Mouse (Mus musculus) MEL (cell line): ENCODE data around the gene 4931409K22Rik. TPM values are rescaled to one million over a fixed set of nuclear protein-coding genes. Genes with fewer than 3 reads are reported as not detected.

ENCODE experiments used
- DNase-seq: peaks from one replicate; pipeline ENCODE4 v3.0.0; 2011; ENCODE audit warnings: low read depth, low spot score
- H3K27ac ChIP-seq: 2 replicates; pipeline ENCODE4 v1.5.1; 2012; ENCODE audit warnings: low read depth, mild to moderate bottlenecking, control low read depth, low read length, moderate library complexity; ENCODE audit not compliant: control insufficient read depth
- H3K27me3 ChIP-seq, 2 experiments: fragments of 150-350 bp in 1 of 2; sonication (generic) in 1 of 2; 2 replicates each; pipeline ENCODE4 v1.6.1; 2012; ENCODE audit warnings: low read length in 2 of 2, mild to moderate bottlenecking in 2 of 2, improper control_type of control experiment in 1 of 2, moderate library complexity in 1 of 2; ENCODE audit not compliant: insufficient read depth in 2 of 2, control insufficient read depth in 1 of 2
- H3K36me3 ChIP-seq, 2 experiments: 2 replicates each; pipeline ENCODE4 v1.6.1; 2012 to 2014; ENCODE audit warnings: low read length in 2 of 2, improper control_type of control experiment in 1 of 2, inconsistent platforms in 1 of 2, mild to moderate bottlenecking in 1 of 2; ENCODE audit not compliant: insufficient read depth in 2 of 2, control insufficient read depth in 1 of 2
- H3K4me1 ChIP-seq, 2 experiments: fragments of 150-350 bp in 1 of 2; sonication (generic) in 1 of 2; 2 replicates each; pipeline ENCODE4 v1.6.1; 2012; ENCODE audit warnings: low read length in 2 of 2, improper control_type of control experiment in 1 of 2, mild to moderate bottlenecking in 1 of 2; ENCODE audit not compliant: insufficient read depth in 2 of 2, control insufficient read depth in 1 of 2
- H3K4me3 ChIP-seq, 2 experiments: fragments of 150-350 bp in 1 of 2; sonication (generic) in 1 of 2; 2 replicates each; pipeline ENCODE4 v1.5.1; 2012; ENCODE audit warnings: low read depth in 2 of 2, low read length in 2 of 2, mild to moderate bottlenecking in 2 of 2, moderate library complexity in 2 of 2, control low read depth in 1 of 2, improper control_type of control experiment in 1 of 2; ENCODE audit not compliant: control insufficient read depth in 1 of 2, insufficient read depth in 1 of 2
- H3K79me2 ChIP-seq: 2 replicates; pipeline ENCODE4 v1.6.1; 2012; ENCODE audit warnings: mild to moderate bottlenecking, low read length, moderate library complexity; ENCODE audit not compliant: control insufficient read depth, poor library complexity, insufficient read depth
- H3K9ac ChIP-seq: 2 replicates; pipeline ENCODE4 v1.6.1; 2012; ENCODE audit warnings: low read depth, mild to moderate bottlenecking, control low read depth, low read length, moderate library complexity; ENCODE audit not compliant: control insufficient read depth, poor library complexity, severe bottlenecking
- H3K9me3 ChIP-seq: fragments of 150-350 bp; sonication (generic); replicated peaks from 2 replicates; pipeline ENCODE4 v1.6.1; 2012; ENCODE audit warnings: mild to moderate bottlenecking, low read length, improper control_type of control experiment, moderate library complexity; ENCODE audit not compliant: insufficient read depth
- BHLHE40 ChIP-seq: IDR thresholded peaks from 2 replicates; pipeline ENCODE4 v1.6.1; 2012; ENCODE audit warnings: low read depth, mild to moderate bottlenecking, inconsistent platforms, low read length, improper control_type of control experiment, borderline replicate concordance
- CTCF ChIP-seq, 3 experiments: IDR thresholded peaks in 2 of 3; conservative IDR thresholded peaks in 1 of 3; 2 replicates each; pipeline ENCODE4 v1.5.1; 2011 to 2012; ENCODE audit warnings: low read length in 3 of 3, low read depth in 2 of 3, mild to moderate bottlenecking in 2 of 3, improper control_type of control experiment in 1 of 3, inconsistent platforms in 1 of 3, mixed read lengths in 1 of 3, moderate library complexity in 1 of 3; ENCODE audit not compliant: control insufficient read depth in 1 of 3, insufficient read depth in 1 of 3, poor library complexity in 1 of 3, severe bottlenecking in 1 of 3
- E2F4 ChIP-seq: IDR thresholded peaks from 2 replicates; pipeline ENCODE4 v1.6.1; 2011; ENCODE audit warnings: low read depth, low read length, improper control_type of control experiment, borderline replicate concordance
- ELF1 ChIP-seq: IDR thresholded peaks from 2 replicates; pipeline ENCODE4 v1.6.1; 2014; ENCODE audit warnings: low read depth, mild to moderate bottlenecking, inconsistent platforms, low read length, improper control_type of control experiment, moderate library complexity
- ETS1 ChIP-seq: IDR thresholded peaks from 2 replicates; pipeline ENCODE4 v1.6.1; 2012; ENCODE audit warnings: low read depth, mild to moderate bottlenecking, inconsistent platforms, low read length, improper control_type of control experiment, moderate library complexity
- GABPA ChIP-seq: IDR thresholded peaks from 2 replicates; pipeline ENCODE4 v1.6.1; 2012; ENCODE audit warnings: low read depth, mild to moderate bottlenecking, inconsistent platforms, low read length, improper control_type of control experiment, moderate library complexity
- GATA1 ChIP-seq: IDR thresholded peaks from 2 replicates; pipeline ENCODE4 v1.6.1; 2011; ENCODE audit warnings: low read depth, low read length, improper control_type of control experiment
- HCFC1 ChIP-seq: IDR thresholded peaks from 2 replicates; pipeline ENCODE4 v1.6.1; 2012; ENCODE audit warnings: low read depth, mild to moderate bottlenecking, inconsistent platforms, low read length, improper control_type of control experiment, moderate library complexity
- JUND ChIP-seq: IDR thresholded peaks from 2 replicates; pipeline ENCODE4 v1.6.1; 2011; ENCODE audit warnings: low read depth, mild to moderate bottlenecking, improper control_type of control experiment, low read length
- KAT2A ChIP-seq: conservative IDR thresholded peaks from 2 replicates; pipeline ENCODE4 v1.6.1; 2012; ENCODE audit warnings: low read depth, low read length, improper control_type of control experiment, inconsistent platforms
- MEF2A ChIP-seq: IDR thresholded peaks from 2 replicates; pipeline ENCODE4 v1.6.1; 2014; ENCODE audit warnings: low read depth, mild to moderate bottlenecking, inconsistent platforms, low read length, improper control_type of control experiment; ENCODE audit not compliant: poor library complexity, insufficient replicate concordance, severe bottlenecking; ENCODE audit errors: extremely low read depth
- MYC ChIP-seq: IDR thresholded peaks from 2 replicates; pipeline ENCODE4 v1.6.1; 2011; ENCODE audit warnings: low read depth, mild to moderate bottlenecking, low read length, improper control_type of control experiment, moderate library complexity
- NELFE ChIP-seq: IDR thresholded peaks from 2 replicates; pipeline ENCODE4 v1.6.1; 2011; ENCODE audit warnings: low read depth, low read length, improper control_type of control experiment
- POLR2A ChIP-seq, 2 experiments: IDR thresholded peaks; 2 replicates each; pipeline ENCODE4 v1.6.1; 2011 to 2012; ENCODE audit warnings: low read length in 2 of 2, mild to moderate bottlenecking in 2 of 2, control low read depth in 1 of 2, improper control_type of control experiment in 1 of 2, low read depth in 1 of 2, moderate library complexity in 1 of 2; ENCODE audit not compliant: control insufficient read depth in 1 of 2, insufficient read depth in 1 of 2, poor library complexity in 1 of 2
- POLR2AphosphoS2 ChIP-seq: IDR thresholded peaks from 2 replicates; pipeline ENCODE4 v1.6.1; 2011; ENCODE audit warnings: low read length, improper control_type of control experiment
- RAD21 ChIP-seq: IDR thresholded peaks from 2 replicates; pipeline ENCODE4 v1.6.1; 2011; ENCODE audit warnings: mild to moderate bottlenecking, low read depth, low read length, improper control_type of control experiment
- RCOR1 ChIP-seq: IDR thresholded peaks from 2 replicates; pipeline ENCODE4 v1.6.1; 2012; ENCODE audit warnings: low read depth, mild to moderate bottlenecking, inconsistent platforms, low read length, improper control_type of control experiment
- SMC3 ChIP-seq: IDR thresholded peaks from 2 replicates; pipeline ENCODE4 v1.6.1; 2011; ENCODE audit warnings: low read depth, low read length, improper control_type of control experiment
- TAL1 ChIP-seq: IDR thresholded peaks from 2 replicates; pipeline ENCODE4 v1.6.1; 2012; ENCODE audit warnings: mild to moderate bottlenecking, inconsistent platforms, low read length, moderate library complexity, mixed read lengths
- TBP ChIP-seq: IDR thresholded peaks from 2 replicates; pipeline ENCODE4 v1.8.0; 2011; ENCODE audit warnings: low read depth, low read length, improper control_type of control experiment
- UBTF ChIP-seq: IDR thresholded peaks from 2 replicates; pipeline ENCODE4 v1.6.1; 2012; ENCODE audit warnings: low read depth, mild to moderate bottlenecking, inconsistent platforms, low read length, improper control_type of control experiment, moderate library complexity, borderline replicate concordance; ENCODE audit not compliant: insufficient read depth
- ZC3H11A ChIP-seq: IDR thresholded peaks from 2 replicates; pipeline ENCODE4 v1.6.1; 2012; ENCODE audit warnings: low read depth, mild to moderate bottlenecking, inconsistent platforms, low read length, improper control_type of control experiment
- ZKSCAN1 ChIP-seq: IDR thresholded peaks from 2 replicates; pipeline ENCODE4 v1.6.1; 2012; ENCODE audit warnings: low read depth, mild to moderate bottlenecking, inconsistent platforms, low read length, improper control_type of control experiment, moderate library complexity
- ZMIZ1 ChIP-seq: IDR thresholded peaks from 2 replicates; pipeline ENCODE4 v1.6.1; 2012; ENCODE audit warnings: low read depth, mild to moderate bottlenecking, inconsistent platforms, low read length, improper control_type of control experiment, moderate library complexity
- ZNF384 ChIP-seq: IDR thresholded peaks from 2 replicates; pipeline ENCODE4 v1.6.1; 2012; ENCODE audit warnings: low read depth, mild to moderate bottlenecking, inconsistent platforms, low read length, improper control_type of control experiment
- polyA plus RNA-seq, 2 experiments: library from polyadenylated mRNA; stranded (reverse) in 1 of 2; unstranded in 1 of 2; fragments of >175 nt in 1 of 2; fragments of >200 nt in 1 of 2; gene quantifications; 2 replicates each; pipeline versions ENCODE4 v1.2.1 to v1.2.4; 2012; ENCODE audit warnings: low replicate concordance in 2 of 2, low read depth in 1 of 2; ENCODE audit not compliant: insufficient read length in 2 of 2, insufficient read depth in 1 of 2, missing spikeins in 1 of 2
- total RNA-seq: library from RNA; depleted of rRNA; stranded (reverse); fragments of 300-350 nt; gene quantifications from 2 replicates; pipeline ENCODE4 v1.2.3, GENCODE M21; 2012

The 4931409K22Rik gene
- total and polyA plus RNA-seq, 3 experiments: not detected

GRCm38 (mm10) chr5:24598570-24599006 is 42.0 kb upstream of the 4931409K22Rik start (continued):
- TF ChIP-seq GABPA (no peak), RAD21 (peak; percentile 8), POLR2A (IDR thresholded peaks at IDR 0.05; ENCODE audit: control insufficient read depth in 1 of 2, insufficient read depth in 1 of 2, low read depth in 1 of 2, low read length in 2 of 2, poor library complexity in 1 of 2) (peak in 1 of 2 experiments; percentile 39; a peak in 1 of 4 replicates), TAL1 (no peak), ZC3H11A (no peak)

DNA sequence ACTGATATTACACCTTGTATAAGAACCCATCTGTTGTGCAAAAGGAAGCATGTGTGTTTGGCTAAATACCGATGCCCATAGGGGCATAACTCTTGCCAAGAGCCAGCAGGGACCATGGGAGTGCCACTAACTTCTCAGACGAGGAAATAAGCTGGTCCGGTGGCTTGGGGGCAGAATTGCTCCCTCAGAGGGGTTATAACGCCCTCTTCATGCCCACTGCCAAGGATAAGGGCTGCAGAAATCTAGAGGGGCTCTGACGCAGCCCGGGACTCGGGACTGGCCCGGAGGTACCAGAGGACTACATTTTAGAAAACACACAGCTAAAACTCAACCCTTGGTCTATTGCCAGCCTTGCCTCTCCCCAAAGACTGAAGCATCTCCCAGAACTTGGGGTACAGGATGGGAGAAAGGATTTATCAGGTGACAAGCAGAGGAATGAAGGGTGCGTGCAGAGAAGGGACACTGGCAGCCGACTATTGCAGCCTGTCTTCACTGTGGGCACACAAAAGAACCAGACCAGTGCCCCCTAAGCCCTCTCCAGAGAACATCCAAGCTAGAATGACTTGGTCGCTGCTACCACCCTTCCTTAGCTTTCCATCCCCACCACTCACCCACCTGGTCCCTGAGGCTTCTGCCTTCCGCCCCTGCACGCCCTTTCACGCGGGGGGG is 41.4 kb upstream of the 4931409K22Rik start:
- Histone ChIP-seq H3K9ac (peak overlapping the region; percentile 47; the same call in 1 of the 2 replicates), H3K4me3 (peak overlapping the region; percentile 19 to 28; a peak in 3 of 4 replicates), H3K4me1 (peaks cover 2 to 7% of the 10 kb centered on the region in 2 experiments; a peak in 2 of 4 replicates)

GRCm38 (mm10) chr5:24597221-24597728 is 40.7 kb upstream of the 4931409K22Rik start:
- H3K4me3 ChIP-seq: no peak overlapping the region
- H3K79me2 ChIP-seq: no peaks in the 10 kb centered on the region; the same call in 1 of the 2 replicates
- no peak overlapping the region for H3K9ac ChIP-seq
- H3K4me1 ChIP-seq: peaks cover 0 to 7% of the 10 kb centered on the region in 2 experiments; a peak in 1 of 4 replicates
- peak; percentile 88 for DNase-seq
- no peaks in the 10 kb centered on the region for H3K36me3 ChIP-seq
- no peaks in the 10 kb centered on the region for H3K9me3 ChIP-seq
- no peak overlapping the region for H3K27ac ChIP-seq
- peaks cover 20 to 25% of the 10 kb centered on the region in 2 experiments for H3K27me3 ChIP-seq
- TF ChIP-seq BHLHE40 (no peak), RAD21 (peak; percentile 77), MYC (no peak), ZMIZ1 (no peak), POLR2AphosphoS2 (no peak), CTCF (IDR thresholded peaks at IDR 0.05 in 2 of 3, conservative IDR thresholded peaks at IDR 0.05 in 1 of 3; ENCODE audit: control insufficient read depth in 1 of 3, insufficient read depth in 1 of 3, low read depth in 2 of 3, low read length in 3 of 3, poor library complexity in 1 of 3, severe bottlenecking in 1 of 3) (peak; percentile 71 to 89 (median 82)), ETS1 (no peak), E2F4 (no peak), RCOR1 (no peak), TAL1 (no peak), JUND (no peak), KAT2A (no peak), ZNF384 (peak; percentile 57), HCFC1 (no peak), MEF2A (no peak), ZKSCAN1 (no peak), GATA1 (no peak), ELF1 (no peak), ZC3H11A (peak; percentile 30; the same call in 1 of the 2 replicates), TBP (no peak), SMC3 (peak; percentile 69), UBTF (no peak), NELFE (no peak)

More for the DNA sequence above, 41.4 kb upstream of the 4931409K22Rik start:
- no peaks in the 10 kb centered on the region for H3K9me3 ChIP-seq
- H3K27ac ChIP-seq: no peak overlapping the region
- H3K36me3 ChIP-seq: no peaks in the 10 kb centered on the region
- peak; percentile 37 for DNase-seq
- peaks cover 20 to 31% of the 10 kb centered on the region in 2 experiments for H3K27me3 ChIP-seq
- H3K79me2 ChIP-seq: no peaks in the 10 kb centered on the region; the same call in 1 of the 2 replicates
- TF ChIP-seq GATA1 (no peak), CTCF (IDR thresholded peaks at IDR 0.05 in 2 of 3, conservative IDR thresholded peaks at IDR 0.05 in 1 of 3; ENCODE audit: control insufficient read depth in 1 of 3, insufficient read depth in 1 of 3, low read depth in 2 of 3, low read length in 3 of 3, poor library complexity in 1 of 3, severe bottlenecking in 1 of 3) (0 out of 6 replicates have a peak, but pooled peaks of 1 of the 3 experiments have one; percentile 4), POLR2AphosphoS2 (peak; percentile 53; the same call in 1 of the 2 replicates)
